10 mouse cellular contexts compared by ENCODE assay signal in genomic region chr19:5559229-5559628, GRCm38 (mm10). TPM values are rescaled to one million over a fixed set of nuclear protein-coding genes. Genes with fewer than 3 reads are reported as not detected.
DNase-seq lines count a peak whose midpoint lies in the region; ATAC-seq and TF ChIP-seq lines count a peak whose summit lies in the region.
"Had no signal": no experiment of that assay in that cellular context is flagged by ENCODE, and none has a peak within 500 bp of the region (broad histone marks: within the 10 kb centered on the region; RNA-seq: fewer than 3 reads in every experiment).

No protein-coding gene starts in this region.

- no peak for DNase-seq in heart, postnatal 10 days
- DNase-seq in intestine, embryonic 14.5 days (ENCODE audit: low spot score) = peak; percentile 60
- peak; percentile 88 to 90 for DNase-seq in kidney, postnatal 36 days
- no peak for DNase-seq in layer of hippocampus, adult 2 months (ENCODE audit: low spot score in 2 of 2)
- no peak for DNase-seq in right cerebral cortex, postnatal 10 days (ENCODE audit: low spot score in 2 of 2)

- no peak overlapping the region for H3K27ac ChIP-seq in heart, embryonic 14.5 days (replicated peaks in 1 of 2; ENCODE audit: control insufficient read depth in 1 of 2, insufficient read depth in 1 of 2, low read depth in 2 of 2, low read length in 2 of 2)
- H3K27ac ChIP-seq in intestine, embryonic 14.5 days (ENCODE audit: low read depth) = peak overlapping the region; percentile 71; the same call in 1 of the 2 replicates
- no peak overlapping the region for H3K27ac ChIP-seq in layer of hippocampus, adult 2 months
- H3K27ac ChIP-seq: liver, embryonic 14.5 days had no signal

- H3K36me3 ChIP-seq in heart, embryonic 14.5 days (ENCODE audit: control insufficient read depth, insufficient read depth, low read length) = no peaks in the 10 kb centered on the region
- H3K36me3 ChIP-seq in E14TG2a.4 (ENCODE audit: insufficient read depth, low read length) = no peaks in the 10 kb centered on the region
- no peaks in the 10 kb centered on the region for H3K36me3 ChIP-seq in intestine, embryonic 14.5 days (ENCODE audit: control insufficient read depth, insufficient read depth, low read length)

- H3K4me3 ChIP-seq in heart, embryonic 14.5 days (ENCODE audit: control insufficient read depth in 1 of 2, insufficient read depth in 1 of 2, low read depth in 1 of 2, low read length in 2 of 2) = peak overlapping the region in 1 of 2 experiments; percentile 49; a peak in 1 of 4 replicates
- H3K4me3 ChIP-seq in E14TG2a.4 (replicated peaks; ENCODE audit: low read length) = peak overlapping the region; percentile 75
- H3K4me3 ChIP-seq in intestine, embryonic 14.5 days (ENCODE audit: low read depth, low read length) = peak overlapping the region; percentile 44
- H3K4me3 ChIP-seq in layer of hippocampus, adult 2 months = no peak overlapping the region

- intact Hi-C loops in heart, postnatal 10 days (cut with DNase I) = no loop called here

- no peak for ATAC-seq in heart, embryonic 14.5 days (ENCODE audit: insufficient number of reproducible peaks, insufficient read depth, low FRiP score, low read depth)
- no peak for ATAC-seq in intestine, embryonic 14.5 days (replicated peaks; ENCODE audit: low FRiP score, low TSS enrichment, low read depth)
- ATAC-seq in inflammation-experienced regulatory T-cells, adult 6 months = no peak

- peaks cover 6 to 16% of the 10 kb centered on the region in 2 experiments for H3K4me1 ChIP-seq in heart, embryonic 14.5 days (ENCODE audit: control insufficient read depth in 2 of 2, insufficient read depth in 2 of 2, low read length in 2 of 2)
- peaks cover 71% of the 10 kb centered on the region for H3K4me1 ChIP-seq in E14TG2a.4 (replicated peaks; ENCODE audit: low read depth, low read length)
- H3K4me1 ChIP-seq in intestine, embryonic 14.5 days (replicated peaks; ENCODE audit: control insufficient read depth, insufficient read depth, low read length) = peaks cover 10% of the 10 kb centered on the region

- H3K9ac ChIP-seq in heart, embryonic 14.5 days (ENCODE audit: low read length) = no peak overlapping the region
- no peak overlapping the region for H3K9ac ChIP-seq in intestine, embryonic 14.5 days (ENCODE audit: low read length)
- H3K9ac ChIP-seq: liver, embryonic 14.5 days had no signal

- H3K9me3 ChIP-seq in heart, embryonic 14.5 days (ENCODE audit: control insufficient read depth, low read length) = no peaks in the 10 kb centered on the region
- no peaks in the 10 kb centered on the region for H3K9me3 ChIP-seq in E14TG2a.4 (ENCODE audit: low read length)
- no peaks in the 10 kb centered on the region for H3K9me3 ChIP-seq in intestine, embryonic 14.5 days (ENCODE audit: control insufficient read depth, low read length)

- peak overlapping the region; percentile 75 for H3K4me2 ChIP-seq in heart, embryonic 14.5 days (ENCODE audit: low read length)
- H3K4me2 ChIP-seq in intestine, embryonic 14.5 days (ENCODE audit: low read length) = peak overlapping the region; percentile 55

- no peak for TF ChIP-seq CTCF in E14TG2a.4 (conservative IDR thresholded peaks at IDR 0.05; ENCODE audit: low read length)
- TF ChIP-seq CTCF in layer of hippocampus, adult 2 months (conservative IDR thresholded peaks at IDR 0.05) = no peak

- 20% methylated on average over 8 of the region's 8 CpGs for WGBS in heart, embryonic 14.5 days
- WGBS in intestine, embryonic 14.5 days = 15% methylated on average over 8 of the region's 8 CpGs

- peaks cover 81% of the 10 kb centered on the region for H3K27me3 ChIP-seq in heart, embryonic 14.5 days (ENCODE audit: control insufficient read depth, insufficient read depth, low read length)
- peaks cover 90% of the 10 kb centered on the region for H3K27me3 ChIP-seq in E14TG2a.4 (ENCODE audit: insufficient read depth, low read length)
- H3K27me3 ChIP-seq in intestine, embryonic 14.5 days (replicated peaks; ENCODE audit: control insufficient read depth, insufficient read depth, low read length) = peaks cover 73% of the 10 kb centered on the region

RNA-seq across cellular contexts. Expression of gene Ovol1, which starts 1.2 kb away (rescaled TPM):
- 0.09 TPM in 1 of 2 replicates, not detected in the other for polyA plus RNA-seq in heart, embryonic 14.5 days (2014; fragmentation: Nextera tagmentation; extraction: Ambion mirVana)
- total RNA-seq in heart, postnatal 10 days (2021) = not detected
- polyA plus RNA-seq in intestine, embryonic 14.5 days (2014; fragmentation: Nextera tagmentation; extraction: Ambion mirVana) = 17.5 and 18.6 TPM in 2 replicates
- polyA plus RNA-seq in inflammation-experienced regulatory T-cells, adult 6 months (2017; shearing (Covaris generic)) = not detected
- total RNA-seq in layer of hippocampus, adult 2 months (2021) = not detected
- total RNA-seq: gastrocnemius, adult 8-10 months had no signal

RNA-seq across cellular contexts. Expression of gene Ap5b1, which starts 8.6 kb away (rescaled TPM):
- polyA plus RNA-seq in heart, embryonic 14.5 days (2014; fragmentation: Nextera tagmentation; extraction: Ambion mirVana) = 2.5 and 3.0 TPM in 2 replicates
- total RNA-seq in heart, postnatal 10 days (2021) = 1 to 10 TPM; 4.1 to 4.5 TPM
- 6.1 and 6.5 TPM in 2 replicates for polyA plus RNA-seq in intestine, embryonic 14.5 days (2014; fragmentation: Nextera tagmentation; extraction: Ambion mirVana)
- polyA plus RNA-seq in inflammation-experienced regulatory T-cells, adult 6 months (2017; shearing (Covaris generic)) = 1 to 10 TPM; 5.8 to 7.4 (median 6.5) TPM
- total RNA-seq in layer of hippocampus, adult 2 months (2021) = 1 to 10 TPM; 6.8 to 7.4 TPM

RNA-seq across cellular contexts. Expression of gene Rnaseh2c, which starts 42.4 kb away (rescaled TPM):
- polyA plus RNA-seq in heart, embryonic 14.5 days (2014; fragmentation: Nextera tagmentation; extraction: Ambion mirVana) = 68.8 and 78.5 TPM in 2 replicates
- total RNA-seq in heart, postnatal 10 days (2021) = 10 to 100 TPM; 63.6 to 76.0 TPM
- 124 and 131 TPM in 2 replicates for polyA plus RNA-seq in intestine, embryonic 14.5 days (2014; fragmentation: Nextera tagmentation; extraction: Ambion mirVana)
- 100 to 1,000 TPM in 1 of 3 experiments, 10 to 100 TPM in 2; 40.8 to 104 (median 97.1) TPM for polyA plus RNA-seq in inflammation-experienced regulatory T-cells, adult 6 months (2017; shearing (Covaris generic))
- total RNA-seq in layer of hippocampus, adult 2 months (2021) = 10 to 100 TPM; 80.0 to 88.2 TPM

RNA-seq across cellular contexts. Expression of gene Snx32, which starts 48.9 kb away (rescaled TPM):
- polyA plus RNA-seq in heart, embryonic 14.5 days (2014; fragmentation: Nextera tagmentation; extraction: Ambion mirVana) = 16.5 and 17.9 TPM in 2 replicates
- total RNA-seq in heart, postnatal 10 days (2021) = 1 to 10 TPM; 6.1 to 7.7 TPM
- 9.4 and 10.8 TPM in 2 replicates for polyA plus RNA-seq in intestine, embryonic 14.5 days (2014; fragmentation: Nextera tagmentation; extraction: Ambion mirVana)
- polyA plus RNA-seq in inflammation-experienced regulatory T-cells, adult 6 months (2017; shearing (Covaris generic)) = 10 to 100 TPM; 11.7 to 26.7 (median 20.0) TPM
- total RNA-seq in layer of hippocampus, adult 2 months (2021) = 10 to 100 TPM; 85.9 to 86.6 TPM

RNA-seq across cellular contexts. Expression of gene Kat5, which starts 50.8 kb away (rescaled TPM):
- 19.7 and 20.0 TPM in 2 replicates for polyA plus RNA-seq in heart, embryonic 14.5 days (2014; fragmentation: Nextera tagmentation; extraction: Ambion mirVana)
- 10 to 100 TPM; 34.2 to 43.5 TPM for total RNA-seq in heart, postnatal 10 days (2021)
- 31.8 and 33.3 TPM in 2 replicates for polyA plus RNA-seq in intestine, embryonic 14.5 days (2014; fragmentation: Nextera tagmentation; extraction: Ambion mirVana)
- polyA plus RNA-seq in inflammation-experienced regulatory T-cells, adult 6 months (2017; shearing (Covaris generic)) = 10 to 100 TPM; 34.5 to 46.1 (median 42.4) TPM
- 10 to 100 TPM; 82.8 to 93.0 TPM for total RNA-seq in layer of hippocampus, adult 2 months (2021)

Comparison
In these comparisons a context has a peak if more than half of its experiments do, and no peak if none do; other contexts are left out.
1. DNase-seq: peak in intestine, embryonic 14.5 days (single experiment) and kidney, postnatal 36 days (2 of 2); none in heart, postnatal 10 days (0 of 2), layer of hippocampus, adult 2 months (0 of 2) and right cerebral cortex, postnatal 10 days (0 of 2).
2. RNA of gene Ovol1, which starts 1.2 kb away (polyA plus RNA-seq): 17.5 to 18.6 TPM in intestine, embryonic 14.5 days; 0.09 TPM in heart, embryonic 14.5 days and not detected in inflammation-experienced regulatory T-cells, adult 6 months; every median in the first group is over 10 times any median in the second.